Mouse (Mus musculus): ENCODE measurements at regions not wholly inside any gene's neighbourhood (a gene's known extent, or its start where the extent isn't known, plus 50 kb on each side); places are given as distances from the start of the nearest gene placed in this dataset.

GRCm38 (mm10) chr15:56820977-56821579 lies 656.3 kb downstream of the Slc22a22 start:
- no peak for DNase-seq (ENCODE audit: low spot score)

GRCm38 (mm10) chr15:56820256-56820976 lies 657.0 kb downstream of the Slc22a22 start:
- DNase-seq (ENCODE audit: low spot score): no peak

- no peak for DNase-seq (ENCODE audit: low spot score)
Observed at GRCm38 (mm10) chr15:56818158-56818690, 659.2 kb downstream of the Slc22a22 start.

GRCm38 (mm10) chr15:56817204-56818157 lies 659.9 kb downstream of the Slc22a22 start:
- no peak for DNase-seq (ENCODE audit: low spot score)

- DNase-seq (ENCODE audit: low spot score): no peak
Observed at GRCm38 (mm10) chr15:56813876-56814275, 663.5 kb downstream of the Slc22a22 start.

GRCm38 (mm10) chr15:56810151-56810550 lies 667.3 kb downstream of the Slc22a22 start:
- DNase-seq (ENCODE audit: low spot score): no peak

GRCm38 (mm10) chr15:56807611-56808010 lies 669.8 kb downstream of the Slc22a22 start:
- no peak for DNase-seq (ENCODE audit: low spot score)

GRCm38 (mm10) chr15:56801933-56802332 lies 675.5 kb downstream of the Slc22a22 start:
- DNase-seq (ENCODE audit: low spot score): no peak

- DNase-seq (ENCODE audit: low spot score): no peak
Observed at GRCm38 (mm10) chr15:56775431-56775830, 702.0 kb downstream of the Slc22a22 start.

- no peak for DNase-seq (ENCODE audit: low spot score)
Observed at GRCm38 (mm10) chr15:56774648-56775393, 702.6 kb downstream of the Slc22a22 start.

GRCm38 (mm10) chr15:56766356-56766755 lies 711.1 kb downstream of the Slc22a22 start:
- peak; percentile 1 for DNase-seq (ENCODE audit: low spot score)

- DNase-seq (ENCODE audit: low spot score): peak; percentile 30
Observed at GRCm38 (mm10) chr15:56764957-56765482, 712.4 kb downstream of the Slc22a22 start.

- DNase-seq (ENCODE audit: low spot score): no peak
Observed at GRCm38 (mm10) chr15:56764019-56764418, 713.4 kb downstream of the Slc22a22 start.

GRCm38 (mm10) chr15:56746698-56747097 lies 730.7 kb downstream of the Slc22a22 start:
- DNase-seq (ENCODE audit: low spot score): no peak

GRCm38 (mm10) chr15:56744915-56745314 lies 732.5 kb downstream of the Slc22a22 start:
- DNase-seq (ENCODE audit: low spot score): no peak
